ENCODE assay signal across 9 mouse cellular contexts in the genomic region with DNA sequence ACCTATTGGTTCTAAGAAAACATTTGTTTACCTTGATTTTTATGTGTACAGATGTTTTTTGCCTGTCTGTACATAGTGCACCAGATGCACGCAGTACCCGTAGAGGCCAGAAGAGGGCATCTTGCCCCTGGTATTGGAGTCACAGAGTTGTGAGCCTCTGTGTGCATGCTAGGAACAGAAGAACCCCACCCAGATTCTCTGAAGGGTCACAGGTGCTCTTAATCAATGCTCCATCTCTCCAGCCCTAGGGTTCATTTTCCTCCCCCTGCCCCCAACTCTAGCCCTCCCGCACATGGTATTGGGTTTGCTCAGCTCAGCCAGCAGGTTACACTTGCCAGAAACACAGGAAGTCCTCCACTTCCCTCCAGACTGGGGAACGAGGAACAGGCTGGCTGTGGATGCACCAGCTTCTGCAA. TPM values are rescaled to one million over a fixed set of nuclear protein-coding genes. Genes with fewer than 3 reads are reported as not detected.
DNase-seq lines count a peak whose midpoint lies in the region; ATAC-seq and TF ChIP-seq lines count a peak whose summit lies in the region.
"Had no signal": no experiment of that assay in that cellular context is flagged by ENCODE, and none has a peak within 500 bp of the region (broad histone marks: within the 10 kb centered on the region; RNA-seq: fewer than 3 reads in every experiment).

No protein-coding gene starts in this region.

- peak; percentile 66 for TF ChIP-seq CTCF in left cerebral cortex, adult 2 months (IDR thresholded peaks at IDR 0.05)
- peak; percentile 88 for TF ChIP-seq CTCF in liver, embryonic 14.5 days (IDR thresholded peaks at IDR 0.05; ENCODE audit: low read depth)
- peak; percentile 67; the same call in 1 of the 2 replicates for TF ChIP-seq CTCF in small intestine, adult 2 months (IDR thresholded peaks at IDR 0.05; ENCODE audit: extremely low read depth, insufficient read length, insufficient replicate concordance, low read depth, low read length)

- H3K36me3 ChIP-seq in liver, embryonic 14.5 days (replicated peaks; ENCODE audit: control insufficient read depth, insufficient read depth, low read depth), result no peaks in the 10 kb centered on the region
- no peaks in the 10 kb centered on the region for H3K36me3 ChIP-seq in small intestine, adult 2 months (ENCODE audit: control insufficient read depth, insufficient read depth, low read length)

- 0 out of 4 replicates have a peak, but pooled peaks cover 0 to 2% of the 10 kb centered on the region in 2 experiments for H3K4me1 ChIP-seq in liver, embryonic 14.5 days (replicated peaks; ENCODE audit: control insufficient read depth in 2 of 2, insufficient read depth in 2 of 2, low read length in 1 of 2)
- no peaks in the 10 kb centered on the region for H3K4me1 ChIP-seq in small intestine, adult 2 months (ENCODE audit: control insufficient read depth, insufficient read depth, insufficient read length, low read length)

- no peak for TF ChIP-seq POLR2A in small intestine, adult 2 months (IDR thresholded peaks at IDR 0.05; ENCODE audit: low read depth, low read length)

- whole genome bisulfite sequencing in liver, embryonic 14.5 days (ENCODE audit: insufficient replicate concordance), result 11% methylated on average over 4 of the region's 4 CpGs
- 28% methylated on average over 4 of the region's 4 CpGs for WGBS in small intestine, adult 2 months

- no peak overlapping the region for H3K27ac ChIP-seq in left cerebral cortex, adult 2 months
- no peak overlapping the region for H3K27ac ChIP-seq in liver, embryonic 14.5 days
- no peak overlapping the region for H3K27ac ChIP-seq in small intestine, adult 2 months (ENCODE audit: insufficient read depth, low read depth, low read length)

- peak; percentile 74 for ATAC-seq in hematopoietic stem cell, adult 5-6 weeks (replicated peaks in 1 of 2; ENCODE audit: insufficient read depth in 1 of 2, low FRiP score in 2 of 2, low TSS enrichment in 1 of 2, low read depth in 1 of 2, poor library complexity in 2 of 2, severe bottlenecking in 2 of 2)
- peak; percentile 63; the same call in 1 of the 2 replicates for ATAC-seq in liver, embryonic 14.5 days (ENCODE audit: insufficient read depth)

- H3K9ac ChIP-seq in liver, embryonic 14.5 days (replicated peaks), result no peak overlapping the region

- no peak overlapping the region for H3K4me3 ChIP-seq in left cerebral cortex, adult 2 months
- no peak overlapping the region for H3K4me3 ChIP-seq in liver, embryonic 14.5 days (ENCODE audit: insufficient read depth in 1 of 2, low read depth in 2 of 2, low read length in 2 of 2)
- H3K4me3 ChIP-seq in small intestine, adult 2 months (ENCODE audit: low read depth, low read length), result no peak overlapping the region
- H3K4me3 ChIP-seq: myocyte had no signal

- no peak overlapping the region for H3K4me2 ChIP-seq in liver, embryonic 14.5 days (ENCODE audit: low read depth)

- H3K27me3 ChIP-seq in liver, embryonic 14.5 days (ENCODE audit: control insufficient read depth, insufficient read depth, low read length), result no peaks in the 10 kb centered on the region; the same call in 1 of the 2 replicates
- H3K27me3 ChIP-seq in small intestine, adult 2 months (ENCODE audit: control insufficient read depth, insufficient read depth, low read length), result no peaks in the 10 kb centered on the region

- no peak for DNase-seq in left cerebral cortex, adult 2 months (ENCODE audit: extremely low spot score in 1 of 2, low spot score in 2 of 2)
- DNase-seq in left cerebral cortex, adult 11 months (ENCODE audit: low spot score), result no peak
- DNase-seq in MN1 (ENCODE audit: low spot score), result peak; percentile 30
- DNase-seq in embryo, embryonic 10 days (ENCODE audit: low spot score), result peak; percentile 72
- DNase-seq in liver, embryonic 14.5 days (ENCODE audit: low read depth in 3 of 3, low spot score in 3 of 3), result peak in 1 of 3 experiments; percentile 57
- DNase-seq in cerebellum, adult 8-10 months, result no peak

- intact Hi-C loops in left cerebral cortex, adult 2 months (cut with DNase I), result no loop called here

- TF ChIP-seq EP300 in liver, embryonic 14.5 days (IDR thresholded peaks at IDR 0.05; ENCODE audit: low read depth), result no peak

- H3K9me3 ChIP-seq in liver, embryonic 14.5 days (ENCODE audit: control insufficient read depth, low read length), result no peaks in the 10 kb centered on the region

RNA-seq across cellular contexts. Expression of gene Ccrl2, which starts 13.2 kb away (rescaled TPM):
- total RNA-seq in left cerebral cortex, adult 2 months (2021), result 1 to 10 TPM in 1 of 2 experiments, under 1 TPM in 1; 0.49 to 1.3 TPM
- 24.9 and 25.1 TPM in 2 replicates for total RNA-seq in hematopoietic stem cell, adult 5-6 weeks (2017)
- polyA plus RNA-seq in liver, embryonic 14.5 days (2012; rRNA removed), result 7.2 and 8.8 TPM in 2 replicates
- 14.3 and 16.6 TPM in 2 replicates for polyA plus RNA-seq in liver, embryonic 14.5 days (2014; fragmentation: Nextera tagmentation; extraction: Ambion mirVana)
- polyA plus RNA-seq in small intestine, adult 2 months (2012; rRNA removed), result 1.8 and 3.4 TPM in 2 replicates

RNA-seq across cellular contexts. Expression of gene Lrrfip2, which starts 46.8 kb away (rescaled TPM):
- total RNA-seq in left cerebral cortex, adult 2 months (2021), result 10 to 100 TPM; 41.2 to 42.3 TPM
- 65.7 and 103 TPM in 2 replicates for total RNA-seq in hematopoietic stem cell, adult 5-6 weeks (2017)
- 6.3 and 13.6 TPM in 2 replicates for polyA plus RNA-seq in liver, embryonic 14.5 days (2012; rRNA removed)
- polyA plus RNA-seq in liver, embryonic 14.5 days (2014; fragmentation: Nextera tagmentation; extraction: Ambion mirVana), result 15.0 and 17.8 TPM in 2 replicates
- polyA plus RNA-seq in small intestine, adult 2 months (2012; rRNA removed), result 3.7 and 15.3 TPM in 2 replicates

RNA-seq across cellular contexts. Expression of gene Ltf, which starts 51.5 kb away (rescaled TPM):
- 1 to 10 TPM in 1 of 2 experiments, not detected in 1; 1.1 TPM for total RNA-seq in left cerebral cortex, adult 2 months (2021)
- total RNA-seq in hematopoietic stem cell, adult 5-6 weeks (2017), result 273 and 662 TPM in 2 replicates
- polyA plus RNA-seq in liver, embryonic 14.5 days (2012; rRNA removed), result 4.9 and 7.4 TPM in 2 replicates
- polyA plus RNA-seq in liver, embryonic 14.5 days (2014; fragmentation: Nextera tagmentation; extraction: Ambion mirVana), result 24.5 and 29.8 TPM in 2 replicates
- 0.29 and 1.9 TPM in 2 replicates for polyA plus RNA-seq in small intestine, adult 2 months (2012; rRNA removed)
- polyA plus RNA-seq: myocyte had no signal

Comparison
In these comparisons a context has a peak if more than half of its experiments do, and no peak if none do; other contexts are left out.
1. DNase-seq: peak in MN1 (single experiment) and embryo, embryonic 10 days (single experiment); none in left cerebral cortex, adult 2 months (0 of 2), left cerebral cortex, adult 11 months (single experiment) and cerebellum, adult 8-10 months (single experiment).
2. RNA of gene Ccrl2, which starts 13.2 kb away (total RNA-seq): 24.9 to 25.1 TPM in hematopoietic stem cell, adult 5-6 weeks; 0.49 to 1.3 TPM in left cerebral cortex, adult 2 months; every median in the first group is over 10 times any median in the second.
3. RNA of gene Ltf, which starts 51.5 kb away (total RNA-seq): 273 to 662 TPM in hematopoietic stem cell, adult 5-6 weeks; 1.1 TPM in left cerebral cortex, adult 2 months; every median in the first group is over 100 times any median in the second.
4. Peak in every context shown above with its lines, with median percentiles within 50 percentile points of each other: CTCF ChIP-seq.